Mouse (Mus musculus) embryo, embryonic 10 days (tissue): ENCODE measurements around the gene Pkhd1.
"Not testable (repeated sequence)": the region's sequence is repeated elsewhere in the genome, so short reads cannot be mapped to it uniquely, and the experiment has no call there.

Source experiments
- DNase-seq: peaks from one replicate; pipeline ENCODE4 v3.0.0-alpha.2; 2015; ENCODE audit warnings: low spot score

Gene Pkhd1

DNA sequence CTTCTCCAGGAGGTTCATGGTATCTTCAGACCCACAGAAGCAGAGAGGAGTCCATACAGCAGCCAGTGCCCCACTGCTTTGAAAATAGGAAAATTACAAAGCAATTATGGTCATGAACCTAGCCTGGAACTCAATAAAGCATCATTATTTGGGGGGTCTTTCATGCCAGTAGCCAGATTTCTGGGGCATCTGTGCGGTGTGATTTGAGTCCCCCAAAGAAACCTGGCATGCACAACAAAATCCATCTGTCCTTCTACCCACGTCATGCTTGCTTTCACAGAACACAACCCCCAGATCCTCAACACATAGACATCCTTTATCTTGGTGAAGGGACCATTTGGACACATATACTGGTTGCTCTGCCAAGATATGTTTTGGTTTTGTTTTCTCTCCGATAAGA, 316.2 kb downstream of the Pkhd1 start:
- no peak for DNase-seq

DNA sequence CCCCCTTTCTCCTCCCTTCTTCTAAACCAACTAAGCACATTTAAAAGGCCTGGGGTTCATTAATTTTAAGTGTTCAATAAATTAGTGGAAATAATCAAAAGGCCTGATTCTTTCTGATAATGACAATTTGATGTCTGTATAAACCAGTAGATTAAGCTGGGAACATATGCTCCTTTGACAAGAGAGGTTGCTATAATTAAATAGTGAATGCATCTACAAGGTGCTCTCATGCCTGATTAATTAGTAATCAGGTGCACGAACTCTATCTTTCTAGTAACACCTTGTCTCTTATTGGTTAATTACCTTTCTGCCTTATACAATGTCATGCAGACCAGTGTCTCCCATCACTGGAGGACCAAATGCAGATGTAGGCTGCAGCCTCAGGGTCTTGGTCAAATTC, 329.2 kb downstream of the Pkhd1 start:
- DNase-seq: no peak

DNA sequence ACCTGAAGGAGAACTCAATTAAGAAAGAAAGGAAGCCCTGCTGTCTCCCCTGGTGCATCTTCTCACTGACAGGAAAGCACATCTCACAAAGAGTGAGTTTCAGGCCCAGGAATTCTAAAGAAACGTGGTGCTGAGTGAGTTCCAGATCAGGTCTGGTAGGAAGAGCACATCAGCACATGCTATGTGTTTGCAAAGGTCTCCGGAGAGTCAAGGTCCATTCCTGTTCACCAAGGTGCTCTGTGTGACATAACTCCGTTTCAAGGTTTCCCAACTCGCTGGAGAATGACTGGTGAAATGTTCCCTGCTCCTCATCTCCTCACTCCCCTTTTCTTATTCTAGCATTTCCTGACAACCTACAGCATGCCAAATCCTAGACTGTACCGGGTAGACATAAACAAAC, 357.5 kb downstream of the Pkhd1 start:
- DNase-seq: no peak

DNA sequence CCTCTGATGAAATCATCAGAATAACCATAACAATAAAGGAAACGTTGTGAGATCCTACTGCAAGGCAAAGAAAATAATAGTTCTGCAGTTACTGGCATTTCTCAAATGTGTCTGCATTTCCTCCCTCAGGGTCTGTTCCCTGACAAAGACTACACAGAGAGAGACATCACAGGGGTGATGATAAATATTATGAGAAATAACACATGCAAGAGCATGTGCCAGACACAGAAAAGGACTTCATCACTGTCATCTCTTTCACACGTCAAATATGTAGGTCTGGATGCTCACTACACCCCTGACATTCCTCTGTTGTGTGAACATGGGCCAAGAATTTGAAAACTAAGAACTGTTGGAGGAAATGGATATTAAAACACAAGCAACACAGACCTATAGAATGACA, 369.7 kb downstream of the Pkhd1 start:
- DNase-seq: no peak

DNA sequence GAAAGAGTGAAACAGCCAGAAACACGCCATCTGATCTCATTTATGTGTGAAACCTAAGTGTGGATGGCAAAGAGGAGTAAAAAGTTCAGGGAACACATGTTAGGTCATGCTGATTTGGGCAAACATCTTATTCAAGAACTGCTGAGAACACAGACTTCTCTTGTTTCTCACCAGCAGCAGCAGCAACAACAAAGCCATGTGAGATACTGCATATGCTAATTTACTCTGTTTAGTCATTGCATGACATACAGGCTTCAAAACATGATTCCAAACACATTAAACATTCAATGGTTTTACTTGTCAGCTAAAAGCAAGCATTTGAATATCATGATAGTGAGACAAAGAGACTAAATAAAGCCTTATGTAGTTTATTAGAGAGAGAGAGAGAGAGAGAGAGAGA, 401.2 kb downstream of the Pkhd1 start:
- DNase-seq: no peak

DNA sequence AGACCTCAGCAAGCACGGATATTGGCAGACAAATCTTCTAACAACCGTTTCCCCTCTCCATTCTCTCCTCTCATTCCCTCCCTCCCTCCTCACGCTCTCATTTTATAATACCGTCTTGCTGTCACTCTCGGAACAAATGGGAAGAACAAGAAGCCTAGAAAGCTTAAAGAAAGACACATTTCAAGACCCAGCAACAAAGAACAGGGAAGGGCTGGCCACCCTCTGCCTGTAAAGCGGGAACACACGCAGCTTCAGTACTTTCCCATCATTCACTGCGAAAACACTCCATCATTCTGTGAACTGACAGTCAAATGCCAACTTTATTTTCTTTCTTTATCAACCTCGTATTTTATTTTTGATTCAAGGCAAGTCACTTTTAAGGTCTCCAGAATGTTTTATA, 427.4 kb downstream of the Pkhd1 start:
- peak; percentile 33 for DNase-seq

DNA sequence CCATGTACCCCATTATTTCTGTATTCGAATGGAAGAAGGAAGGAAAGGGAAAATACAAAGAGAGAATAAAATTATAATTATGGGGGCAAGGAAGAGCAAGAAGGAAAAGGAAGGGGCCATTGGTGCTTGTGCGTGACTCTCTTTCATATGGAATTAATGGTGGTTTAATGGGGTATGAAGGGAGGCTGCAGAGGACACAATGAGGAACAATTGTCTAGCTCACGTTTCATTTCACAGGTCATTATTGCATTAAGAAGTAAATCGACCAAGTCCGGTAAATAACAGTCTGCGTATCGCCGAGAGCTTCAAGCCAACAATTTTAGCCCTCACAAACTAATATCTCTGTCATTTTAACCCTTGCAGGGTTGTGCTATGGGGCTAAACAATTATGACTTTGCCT, 437.7 kb downstream of the Pkhd1 start:
- DNase-seq: peak; percentile 21

DNA sequence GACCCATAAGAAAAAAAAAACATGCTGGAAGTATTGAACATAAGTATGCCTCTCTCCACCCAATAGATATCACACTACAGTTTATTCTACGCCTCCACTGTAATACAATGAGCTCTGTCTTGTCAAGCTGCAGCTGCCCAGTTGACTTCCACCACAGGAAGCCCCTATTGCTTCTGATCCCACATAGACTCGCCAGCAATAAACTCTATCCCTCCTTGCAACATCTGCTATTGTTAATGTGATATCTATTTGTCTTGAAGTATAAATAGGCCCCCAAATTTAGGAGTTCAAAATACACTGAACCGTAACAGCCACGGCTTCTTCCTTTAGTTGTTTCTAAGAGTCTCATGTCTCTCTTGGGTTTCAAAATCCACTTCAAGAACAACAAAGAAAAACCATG, 446.7 kb downstream of the Pkhd1 start:
- DNase-seq: no peak

DNA sequence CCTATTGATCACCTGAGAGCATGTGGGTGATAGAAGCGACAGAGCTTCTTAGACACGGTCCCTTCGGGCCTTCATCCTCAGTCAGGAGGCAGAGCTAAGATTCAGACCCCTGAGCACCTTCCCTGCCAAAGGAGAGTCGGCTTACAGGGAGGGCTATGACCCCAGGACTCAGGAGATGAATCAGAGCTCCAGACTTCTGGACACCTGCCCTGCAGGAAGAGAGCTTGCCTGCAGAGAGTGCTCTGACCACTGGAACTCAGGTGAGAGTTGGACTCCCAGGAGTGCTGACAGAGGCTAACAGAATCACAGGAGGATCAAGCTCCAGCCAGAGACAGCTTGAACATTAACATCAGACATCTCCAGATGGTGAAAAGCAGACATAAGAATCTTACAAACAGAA, 467.2 kb downstream of the Pkhd1 start:
- DNase-seq: not testable (repeated sequence)

DNA sequence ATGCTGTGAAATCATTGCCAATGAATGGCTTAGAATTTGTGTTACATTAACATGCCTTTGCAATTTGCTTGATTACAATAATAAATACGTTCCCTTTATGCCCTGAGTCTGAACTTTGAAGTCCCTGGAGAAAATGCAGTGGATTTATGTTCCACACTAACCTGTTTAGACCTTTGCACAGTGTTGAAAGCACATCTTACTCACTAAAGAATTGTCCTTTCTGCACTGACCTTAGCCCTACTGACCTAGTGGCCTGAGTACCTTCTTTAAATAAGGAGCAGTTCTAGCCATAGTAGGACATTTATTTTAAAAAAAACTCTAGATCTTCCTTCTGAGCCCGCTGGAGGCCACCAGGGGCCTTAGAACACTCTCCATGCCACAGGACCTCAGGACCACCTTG, 467.8 kb downstream of the Pkhd1 start:
- DNase-seq: no peak

DNA sequence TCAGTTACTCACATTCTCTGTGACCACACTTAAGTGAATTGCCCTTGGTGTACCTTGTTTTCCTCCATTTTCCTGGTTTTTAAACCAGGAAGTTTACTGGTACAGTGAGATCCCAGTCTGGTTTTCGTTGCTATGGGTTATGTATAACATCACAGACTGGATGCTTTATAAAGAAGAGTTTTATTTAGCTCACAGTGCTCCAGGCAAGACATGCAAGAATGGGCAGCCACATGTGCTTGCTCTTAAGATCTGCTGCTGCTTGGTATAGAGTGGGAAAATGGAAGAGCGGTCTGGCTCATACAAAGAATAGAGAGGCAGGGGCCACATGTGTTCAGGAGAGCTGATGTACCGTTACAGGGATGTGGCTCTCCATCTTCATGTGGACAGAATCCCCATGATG, 481.7 kb downstream of the Pkhd1 start:
- no peak for DNase-seq

DNA sequence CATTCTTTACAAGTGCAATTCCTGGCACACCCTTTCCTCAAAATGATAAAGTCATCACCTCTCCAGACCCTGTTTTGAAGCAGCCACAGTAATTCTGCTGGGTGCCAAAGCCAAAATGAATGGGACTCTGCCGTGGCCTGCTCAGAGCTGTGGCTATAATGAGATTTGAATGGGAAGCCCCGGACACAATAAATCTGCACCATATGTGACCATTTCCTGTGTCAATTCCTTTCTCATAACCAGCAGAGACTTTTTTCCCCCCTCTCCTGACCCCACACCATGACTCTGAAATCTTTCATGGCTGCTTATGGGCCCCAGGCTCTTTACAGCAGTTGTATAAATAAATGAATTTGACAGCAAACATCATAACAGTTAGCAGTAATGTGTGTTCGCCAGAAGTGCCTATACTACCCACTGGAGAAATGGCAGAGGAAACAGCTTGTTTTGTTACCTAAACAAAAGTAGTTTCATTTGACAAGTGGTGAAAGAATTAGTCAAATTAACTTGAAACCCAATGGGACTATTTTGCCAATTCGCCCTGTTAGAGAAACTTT, 482.7 kb downstream of the Pkhd1 start:
- DNase-seq: peak; percentile 50

DNA sequence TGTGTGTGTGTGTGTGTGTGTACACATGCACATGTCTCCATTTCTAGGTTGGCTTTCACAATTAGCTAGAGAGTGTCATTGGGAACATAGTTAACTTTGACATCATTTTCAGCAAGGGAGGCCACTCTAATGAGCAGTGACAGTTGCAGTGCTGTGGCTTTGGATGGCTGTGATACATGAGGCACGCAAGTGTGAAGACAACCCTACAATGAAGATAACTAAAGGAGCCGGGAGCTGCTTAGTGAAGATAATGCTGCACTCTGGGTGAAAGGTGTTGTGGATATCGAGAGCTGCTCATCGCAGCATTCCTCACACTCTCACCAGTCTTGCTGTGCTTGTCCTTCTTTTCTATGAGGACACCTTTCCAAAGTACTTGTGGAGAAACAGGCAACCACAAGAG, 484.2 kb downstream of the Pkhd1 start:
- DNase-seq: no peak

DNA sequence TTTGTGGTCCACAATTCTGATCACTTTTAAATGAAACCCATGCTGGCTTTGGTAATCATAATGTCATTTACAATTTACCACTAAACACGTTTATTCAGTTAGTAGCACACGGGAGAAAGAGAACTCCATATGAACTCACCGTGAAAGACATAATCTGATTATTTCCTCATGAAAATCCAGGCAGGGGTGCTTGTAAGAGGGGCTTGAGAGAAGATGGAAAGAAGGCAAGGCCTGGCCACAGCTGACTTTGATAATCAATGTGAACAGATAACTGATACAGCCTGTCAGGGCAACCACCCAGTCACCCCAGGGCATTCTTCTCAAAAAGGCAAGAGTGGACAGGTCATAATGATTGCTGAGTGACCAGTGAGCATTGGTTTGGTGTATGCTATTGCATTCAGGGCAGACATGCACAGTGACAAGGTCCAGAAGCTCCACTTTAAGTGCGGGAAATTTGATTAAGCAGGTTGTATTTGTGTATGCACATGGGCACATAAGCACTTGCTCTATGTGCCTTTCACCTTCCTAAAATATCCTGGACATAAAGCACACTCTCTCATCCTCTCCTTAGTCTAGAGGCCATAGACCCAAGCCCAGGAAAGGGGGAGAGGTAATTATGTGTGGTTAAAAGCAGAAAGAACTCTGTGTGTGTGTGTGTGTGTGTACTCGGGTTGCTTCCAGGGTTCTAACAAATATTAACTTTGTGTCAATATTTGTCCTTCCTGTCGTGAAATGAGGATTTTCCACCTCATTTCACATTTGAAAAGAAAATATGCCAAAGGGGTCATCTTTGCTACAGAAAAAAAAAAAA, 485.9 kb downstream of the Pkhd1 start:
- peak; percentile 45 for DNase-seq

DNA sequence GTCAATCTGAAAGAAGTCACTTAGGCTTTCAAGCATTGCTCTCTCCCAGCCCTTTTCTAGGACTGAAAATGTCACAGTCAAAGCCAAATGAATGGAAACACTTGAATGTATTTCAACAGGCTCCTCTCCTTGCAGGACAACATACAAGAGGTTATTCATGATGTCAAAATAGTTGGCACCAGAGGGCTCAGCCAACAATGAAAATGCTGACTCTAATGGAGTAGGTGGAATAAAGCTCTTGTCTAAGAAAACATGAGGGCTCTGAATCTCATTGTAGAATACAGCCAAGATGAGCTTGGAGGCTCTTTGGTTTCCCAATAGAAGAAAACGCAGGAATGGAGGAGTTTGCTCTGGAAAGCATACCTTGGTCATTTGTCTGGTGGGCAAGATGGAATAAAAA, 500.5 kb downstream of the Pkhd1 start:
- DNase-seq: no peak

DNA sequence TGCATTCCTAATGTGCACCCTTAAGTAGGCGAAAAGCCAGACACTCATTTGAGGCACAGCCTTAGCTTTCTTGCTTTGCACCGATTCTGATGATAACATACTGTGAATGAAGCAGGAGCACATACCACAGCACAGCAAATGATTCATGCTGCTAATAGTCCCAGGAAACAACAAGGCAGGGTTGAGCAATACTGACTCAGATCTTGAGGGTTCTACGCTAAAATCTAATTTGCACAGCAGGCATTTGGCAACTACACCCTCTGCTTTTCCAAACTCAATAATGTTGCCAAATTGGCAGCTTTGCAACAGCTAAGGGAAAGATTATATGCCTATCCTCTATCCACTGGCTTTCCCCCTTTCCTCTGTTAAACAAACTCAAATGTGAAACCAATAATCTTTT, 548.1 kb downstream of the Pkhd1 start:
- DNase-seq: no peak

DNA sequence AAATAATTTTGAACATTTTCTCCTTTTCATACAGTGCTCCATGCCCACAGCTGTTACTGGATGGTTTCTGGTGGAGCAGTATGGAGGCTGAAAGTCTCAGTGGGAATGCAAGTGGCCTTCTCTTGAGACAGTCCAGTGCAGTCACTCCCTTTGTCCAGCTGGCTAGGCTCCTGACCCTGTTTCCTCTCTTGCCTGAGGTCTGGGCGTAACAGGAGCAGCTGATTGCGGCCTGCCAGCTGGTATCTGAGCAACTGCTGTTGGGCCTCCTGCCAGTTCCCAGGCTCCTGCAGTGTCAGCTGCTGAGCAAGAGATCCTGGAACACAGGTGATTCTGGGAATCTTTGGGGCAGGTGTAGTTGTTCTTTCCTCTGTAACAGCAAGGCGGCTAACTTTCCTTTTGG, 559.6 kb downstream of the Pkhd1 start:
- DNase-seq: peak; percentile 16

DNA sequence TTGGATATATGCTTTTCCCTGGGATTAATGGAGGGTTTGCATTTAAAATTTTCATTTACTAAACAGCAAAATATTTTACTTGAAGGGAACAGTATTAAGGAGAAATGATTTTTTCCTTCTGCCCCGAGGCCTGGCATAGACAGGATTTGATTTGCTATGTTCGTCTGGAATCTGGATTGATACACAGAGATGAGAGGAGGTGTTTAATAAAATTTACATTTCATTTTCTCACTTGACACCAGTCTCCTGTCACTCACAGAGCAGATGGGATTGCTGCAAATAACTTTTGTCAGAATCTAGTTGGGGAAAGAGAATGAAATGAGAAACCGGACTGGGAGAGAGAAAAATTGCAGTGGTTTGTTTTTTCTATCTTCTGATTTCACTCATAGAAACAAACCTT, 578.5 kb downstream of the Pkhd1 start:
- no peak for DNase-seq

DNA sequence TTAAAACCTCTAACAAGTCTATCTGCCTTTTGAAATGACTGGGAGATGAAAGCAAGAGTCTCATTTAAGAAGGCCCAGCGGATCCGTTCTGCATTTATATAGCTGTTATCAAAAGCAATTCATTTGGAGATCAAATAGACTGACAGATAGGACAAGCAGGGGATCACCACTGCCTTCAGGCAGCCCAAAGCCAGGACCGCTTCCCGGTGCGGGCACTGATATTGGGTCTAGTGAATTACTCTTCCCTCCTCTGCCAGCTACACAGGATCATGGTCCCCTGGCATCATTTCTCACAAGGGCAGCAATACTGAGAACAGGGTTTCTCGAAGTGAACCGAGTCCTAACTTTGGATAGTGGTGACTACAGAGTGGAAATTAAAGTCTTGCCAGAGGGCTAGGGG, 582.6 kb downstream of the Pkhd1 start:
- DNase-seq: no peak

DNA sequence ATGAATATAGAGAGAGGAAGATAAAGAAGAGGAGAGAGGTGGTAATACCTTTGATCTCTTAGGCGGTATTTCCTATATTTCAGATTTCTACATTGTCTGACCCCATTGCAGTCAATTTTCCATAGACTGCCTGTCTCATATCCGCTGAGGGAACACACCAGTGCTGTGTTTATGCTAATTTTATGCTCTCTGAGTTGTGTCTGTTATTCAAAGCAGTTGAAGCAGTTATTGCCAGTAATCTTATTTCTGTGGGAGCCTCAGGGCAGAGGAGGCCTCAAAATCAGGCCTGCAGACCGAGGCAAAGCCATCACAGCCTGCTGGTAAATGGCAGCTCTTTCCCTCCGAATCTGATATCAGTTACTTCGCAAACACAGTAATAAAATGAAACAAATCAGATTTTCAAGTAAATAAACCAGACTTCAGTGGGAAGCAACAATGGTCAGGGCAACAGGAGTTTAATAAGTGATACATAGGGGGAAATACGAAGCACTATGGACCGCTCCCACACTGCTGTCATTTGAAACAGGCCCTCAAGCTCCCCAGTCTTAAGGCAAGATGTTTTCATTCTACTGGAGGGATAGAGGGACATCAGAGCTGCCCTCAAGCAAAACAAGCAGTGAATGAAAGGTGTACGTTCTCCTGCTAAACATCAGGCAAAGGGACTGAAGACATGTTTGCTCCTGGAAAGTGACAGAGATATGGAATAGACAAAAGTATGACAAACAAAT, 599.5 kb downstream of the Pkhd1 start:
- DNase-seq: no peak

DNA sequence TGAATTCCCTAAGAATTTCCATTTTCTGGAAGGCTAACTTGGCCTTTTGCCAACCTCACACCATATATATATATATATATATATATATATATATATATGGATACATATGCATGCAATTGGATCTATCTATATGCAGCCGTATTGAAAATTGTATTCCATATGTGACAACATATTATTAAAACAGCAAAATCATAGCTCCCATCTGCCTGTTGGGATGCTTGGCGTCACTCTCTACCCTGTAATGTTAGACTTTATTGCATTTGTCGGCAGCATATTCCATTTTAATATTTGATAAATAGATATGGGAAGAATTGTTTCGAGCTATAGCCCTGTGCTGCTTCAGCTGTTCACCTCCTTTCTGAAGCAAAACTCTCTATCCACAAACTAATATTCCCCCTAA, 600.2 kb downstream of the Pkhd1 start:
- DNase-seq: no peak
